Mouse (Mus musculus): ENCODE data around the gene Ppp1cc.

Ppp1cc gene

DNA sequence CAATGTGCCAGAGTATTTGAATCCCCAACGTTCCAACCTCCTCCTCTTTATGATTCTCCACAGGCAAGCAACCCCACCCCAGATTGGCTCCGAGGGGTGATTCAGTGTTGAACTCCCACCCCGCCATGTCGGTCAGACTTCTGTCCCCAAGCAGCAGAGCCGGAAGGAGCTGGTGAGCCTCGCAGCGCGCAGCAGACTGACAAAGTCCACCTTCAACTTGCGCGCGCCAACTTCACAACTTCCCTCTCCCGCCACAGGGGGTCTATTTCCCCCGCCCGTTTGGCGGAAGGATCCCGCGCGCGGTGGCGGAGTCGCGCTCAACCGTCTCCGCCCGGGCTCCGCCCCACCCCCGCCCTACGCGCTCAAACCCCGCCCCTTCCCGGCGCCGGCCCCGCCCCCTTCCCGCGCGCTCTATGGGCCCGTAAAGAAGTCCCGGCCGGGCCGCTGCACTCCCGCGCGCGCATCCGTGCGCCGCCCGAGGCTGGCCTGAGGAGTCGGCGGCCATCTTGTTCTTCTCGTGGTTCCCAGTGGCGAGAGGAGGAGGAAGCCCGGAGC lies at the start of gene Ppp1cc:
Gene Ppp1cc (plus strand): TSS at position 452 of the 555 bp plus-strand sequence.
- DNase-seq (ENCODE audit: extremely low read depth, low read depth) = peak; percentile 83

DNA sequence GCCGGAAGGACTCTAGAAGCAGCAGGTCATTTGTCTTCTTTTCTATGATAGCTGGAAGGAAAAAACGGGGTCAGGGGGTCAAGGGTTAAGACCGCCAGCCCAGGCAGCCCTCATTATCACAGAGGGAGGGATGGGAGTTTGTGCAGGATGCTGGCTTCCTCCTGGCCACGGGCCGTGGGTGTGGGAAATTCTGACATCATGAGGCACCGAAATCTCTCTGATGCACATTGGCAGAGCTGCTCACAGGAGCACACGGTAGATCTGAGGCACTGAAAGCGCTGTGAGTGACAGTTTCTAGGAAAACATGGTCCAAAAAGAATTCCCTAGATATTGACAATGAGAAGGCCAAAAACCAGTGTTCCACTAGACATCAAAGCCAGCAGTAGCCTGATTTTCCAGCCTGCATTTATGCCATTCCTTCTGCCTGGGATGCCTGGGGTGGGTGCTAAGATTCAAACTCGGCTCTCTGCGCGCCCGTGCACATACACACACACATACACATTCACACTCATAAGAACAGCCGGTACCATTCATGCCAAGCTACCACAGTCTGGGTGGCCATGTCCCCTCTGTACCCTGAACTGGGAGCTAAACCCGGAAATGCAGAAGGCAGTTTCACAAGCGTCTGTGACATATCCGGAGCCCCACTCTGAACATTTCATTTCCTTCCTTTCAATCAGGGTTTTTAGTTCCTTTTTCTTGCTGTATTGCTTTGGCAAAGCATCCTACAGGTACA lies 48.6 kb upstream of the Ppp1cc start:
- DNase-seq (ENCODE audit: extremely low read depth, low read depth) = no peak

DNA sequence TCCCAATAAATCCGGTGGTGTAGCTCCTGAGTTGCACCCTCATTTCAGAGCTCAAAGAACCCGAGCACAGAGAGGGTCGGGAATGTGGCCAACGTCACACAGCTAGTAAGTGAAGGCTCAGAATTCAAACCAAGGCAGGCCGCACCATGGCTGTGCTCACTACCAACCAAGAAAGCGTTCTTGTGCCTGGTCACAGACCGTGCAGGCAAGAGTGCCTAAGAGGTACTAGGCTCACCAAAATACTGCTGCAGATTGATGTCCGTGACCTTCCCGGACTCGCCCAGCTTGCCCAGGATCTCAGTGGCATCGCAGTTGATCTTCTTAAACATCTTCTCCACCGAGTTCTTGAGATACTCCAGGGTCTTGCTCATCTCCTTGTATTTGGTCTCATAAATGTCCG lies 47.5 kb upstream of the Ppp1cc start:
- DNase-seq (ENCODE audit: extremely low read depth, low read depth) = no peak

DNA sequence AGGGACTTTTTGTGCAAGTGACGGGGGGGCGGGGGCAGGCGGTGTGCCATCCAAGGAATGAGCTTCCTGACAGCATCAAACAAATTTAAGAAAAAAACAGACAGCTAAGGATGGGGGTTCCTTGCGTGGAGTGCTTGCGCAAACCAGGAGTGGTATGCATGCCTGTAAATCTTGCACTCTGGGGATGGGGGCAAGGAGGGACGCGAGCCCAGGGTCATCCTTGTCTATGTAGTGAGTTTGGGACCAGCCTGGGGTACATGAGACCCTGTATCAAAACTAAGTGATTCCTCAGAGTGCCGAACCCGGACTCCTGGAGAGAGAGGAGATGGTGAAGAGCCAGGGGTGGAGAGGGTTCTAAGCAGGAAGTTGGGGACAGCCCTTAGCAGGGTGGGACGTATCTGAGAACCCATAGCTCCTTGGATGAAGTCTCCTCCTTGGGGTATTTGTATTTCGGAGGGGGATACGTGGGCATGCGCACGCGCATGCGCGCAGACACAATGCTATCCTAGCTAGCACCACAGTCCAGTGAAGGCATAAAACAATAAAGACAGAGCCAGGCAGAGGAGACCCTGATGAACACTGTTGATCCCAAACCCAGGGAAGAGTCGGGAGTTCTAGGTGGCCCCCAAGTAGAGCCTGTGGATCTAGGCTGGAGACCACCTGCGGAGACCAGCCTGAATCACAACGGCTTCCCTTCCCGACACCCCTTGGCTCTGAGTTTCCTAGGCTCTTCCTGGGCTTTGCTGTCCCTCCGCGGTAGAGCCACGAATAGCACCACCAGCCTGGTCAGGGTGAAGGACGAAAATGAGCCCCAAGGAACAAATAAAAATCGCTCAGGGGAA lies 46.8 kb upstream of the Ppp1cc start:
- no peak for DNase-seq (ENCODE audit: extremely low read depth, low read depth)

DNA sequence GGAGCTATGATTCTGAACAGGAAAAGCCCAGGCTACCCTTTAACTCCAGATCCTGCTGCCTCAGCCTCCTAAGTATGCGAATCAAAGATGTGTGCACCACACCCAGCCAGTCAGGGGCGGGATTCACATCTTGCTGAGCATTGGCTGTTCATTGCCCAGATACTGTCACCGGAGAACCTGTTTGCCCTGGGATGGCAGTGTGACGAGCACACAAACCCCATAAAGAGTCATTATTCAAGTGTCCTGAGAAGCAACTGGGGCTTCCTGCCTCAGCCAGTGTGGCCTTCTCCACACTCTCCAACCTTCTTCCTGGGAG lies 46.2 kb upstream of the Ppp1cc start:
- DNase-seq (ENCODE audit: extremely low read depth, low read depth) = no peak

DNA sequence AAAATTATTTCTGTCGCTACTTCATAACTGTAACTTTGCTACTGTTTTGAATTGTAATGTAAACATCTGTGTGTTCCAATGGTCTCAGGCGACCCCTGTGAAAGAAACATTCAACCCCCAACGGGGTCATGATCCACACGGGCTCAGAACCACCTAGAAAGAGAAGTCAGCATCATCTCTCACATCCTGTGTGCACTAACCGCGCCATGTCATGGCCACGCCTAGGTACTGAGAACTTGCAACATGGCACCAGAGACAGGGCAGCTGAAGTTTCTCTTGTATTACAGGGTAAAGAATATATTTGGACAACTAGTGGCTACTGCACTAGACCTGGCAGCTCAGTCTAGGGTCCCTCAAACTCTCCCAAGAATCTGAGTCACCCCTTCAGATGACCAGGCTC lies 44.6 kb upstream of the Ppp1cc start:
- DNase-seq (ENCODE audit: extremely low read depth, low read depth) = no peak

DNA sequence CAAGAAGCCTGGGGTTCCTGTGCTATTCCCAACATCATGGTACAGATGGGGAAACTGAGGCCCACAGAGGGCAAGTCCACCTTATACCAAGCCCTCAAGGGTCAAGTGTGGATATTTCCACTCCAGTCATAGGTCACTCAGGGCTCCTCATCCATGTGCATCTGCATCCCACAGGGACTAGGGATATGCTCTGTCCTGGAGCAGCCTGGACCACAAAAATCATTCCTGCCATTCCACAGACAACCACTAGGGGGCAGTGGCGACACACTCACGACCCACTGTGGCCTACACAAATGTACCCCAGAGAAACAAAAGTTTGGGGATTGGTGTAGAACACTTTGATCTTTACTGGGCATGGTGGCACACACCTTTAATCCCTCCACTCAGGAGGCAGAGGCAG lies 43.9 kb upstream of the Ppp1cc start:
- no peak for DNase-seq (ENCODE audit: extremely low read depth, low read depth)

DNA sequence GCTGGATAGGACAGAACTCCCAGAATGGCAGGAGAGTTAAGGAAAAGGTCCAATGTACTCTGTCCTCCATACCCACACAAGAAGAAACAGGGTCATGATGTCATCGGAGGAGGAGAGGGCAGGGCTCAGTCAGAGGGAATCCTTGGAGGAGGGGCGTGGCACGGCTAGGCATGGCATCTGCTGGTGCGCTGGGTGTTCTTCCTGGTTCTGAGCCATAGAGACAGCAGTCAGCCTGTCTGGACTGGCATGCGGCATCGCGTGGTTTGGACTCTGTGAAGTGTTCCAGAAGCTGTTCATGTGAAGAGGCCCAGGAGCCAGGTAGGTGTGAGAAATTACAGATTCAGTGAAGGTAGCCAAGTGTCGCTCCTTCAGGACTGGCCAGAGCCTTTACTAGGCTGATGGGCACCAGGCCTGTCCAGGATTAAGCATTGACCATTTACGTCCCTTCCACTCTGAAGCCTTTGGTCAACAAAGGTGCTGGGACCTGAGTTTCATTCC lies 42.8 kb upstream of the Ppp1cc start:
- no peak for DNase-seq (ENCODE audit: extremely low read depth, low read depth)

DNA sequence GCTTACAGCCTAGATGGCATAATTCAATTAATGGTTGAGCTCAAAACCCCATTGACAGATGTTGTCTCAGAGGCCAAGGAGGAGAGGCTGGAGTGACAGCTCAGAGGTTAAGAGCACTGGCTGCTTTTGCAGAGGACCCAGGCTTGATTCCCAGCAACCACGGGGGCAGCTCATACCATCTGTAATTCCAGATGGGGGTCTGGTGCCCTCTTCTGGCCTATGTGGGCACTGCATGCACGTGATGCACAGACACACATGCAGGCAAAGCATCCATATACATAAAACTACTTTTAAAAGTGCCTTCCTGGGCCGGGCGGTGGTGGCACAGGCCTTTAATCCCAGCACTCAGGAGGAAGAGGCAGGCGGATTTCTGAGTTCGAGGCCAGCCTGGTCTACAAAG lies 41.8 kb upstream of the Ppp1cc start:
- no peak for DNase-seq (ENCODE audit: extremely low read depth, low read depth)

DNA sequence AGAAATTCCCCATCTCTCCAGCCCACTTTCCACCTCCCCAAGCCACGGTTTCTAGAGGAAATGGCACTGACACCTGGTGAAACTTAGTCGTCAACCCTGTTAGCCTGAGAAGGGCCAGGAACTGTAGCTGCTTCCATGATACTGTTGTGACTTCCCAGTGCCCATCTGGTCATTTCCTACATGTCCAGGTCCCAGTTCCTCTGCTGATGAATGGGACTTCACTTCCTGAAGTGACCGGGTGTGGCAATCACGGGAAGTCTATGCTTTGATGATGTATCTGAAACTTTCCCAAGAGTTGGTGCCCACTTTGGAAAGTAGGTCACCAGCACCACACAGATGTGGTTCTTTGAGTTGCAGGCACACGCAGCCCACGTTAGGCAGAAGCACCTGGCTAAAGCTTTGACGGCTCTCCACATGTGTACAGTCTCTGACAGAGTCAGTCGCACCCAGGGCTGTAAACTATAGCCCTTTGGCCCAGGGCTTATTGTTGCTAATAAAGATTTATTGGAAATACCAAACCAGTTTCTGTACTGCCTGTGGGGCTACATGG lies 32.8 kb upstream of the Ppp1cc start:
- DNase-seq (ENCODE audit: extremely low read depth, low read depth) = no peak

DNA sequence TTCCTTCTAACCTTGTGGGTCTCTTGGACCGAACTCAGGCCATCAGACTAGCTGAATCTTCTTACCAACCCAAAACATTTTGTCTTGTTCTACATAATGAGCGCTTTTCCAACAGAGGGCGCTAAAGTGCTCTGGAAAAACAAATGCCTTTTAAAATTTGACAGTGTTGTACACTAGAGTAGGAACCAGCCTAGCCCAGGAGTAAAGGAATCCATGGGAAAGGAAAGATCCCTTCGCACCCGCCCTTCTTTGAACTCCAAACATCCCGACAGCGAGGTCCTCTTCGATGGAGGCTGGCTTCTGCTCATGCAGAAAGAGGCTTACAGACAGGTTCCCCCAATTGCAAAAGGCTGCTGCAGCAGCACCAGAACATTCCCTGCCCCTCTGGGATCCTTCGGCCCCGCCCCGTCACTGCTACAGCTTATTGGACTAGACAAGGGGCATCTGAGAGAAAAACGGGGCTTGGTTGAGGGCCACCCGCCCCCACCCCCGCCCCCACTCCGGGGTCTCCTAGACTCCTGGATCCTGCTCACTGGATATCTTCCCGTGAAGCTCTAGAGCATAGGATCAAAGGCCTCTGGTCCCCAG lies 28.9 kb upstream of the Ppp1cc start:
- peak; percentile 76 for DNase-seq (ENCODE audit: extremely low read depth, low read depth)

DNA sequence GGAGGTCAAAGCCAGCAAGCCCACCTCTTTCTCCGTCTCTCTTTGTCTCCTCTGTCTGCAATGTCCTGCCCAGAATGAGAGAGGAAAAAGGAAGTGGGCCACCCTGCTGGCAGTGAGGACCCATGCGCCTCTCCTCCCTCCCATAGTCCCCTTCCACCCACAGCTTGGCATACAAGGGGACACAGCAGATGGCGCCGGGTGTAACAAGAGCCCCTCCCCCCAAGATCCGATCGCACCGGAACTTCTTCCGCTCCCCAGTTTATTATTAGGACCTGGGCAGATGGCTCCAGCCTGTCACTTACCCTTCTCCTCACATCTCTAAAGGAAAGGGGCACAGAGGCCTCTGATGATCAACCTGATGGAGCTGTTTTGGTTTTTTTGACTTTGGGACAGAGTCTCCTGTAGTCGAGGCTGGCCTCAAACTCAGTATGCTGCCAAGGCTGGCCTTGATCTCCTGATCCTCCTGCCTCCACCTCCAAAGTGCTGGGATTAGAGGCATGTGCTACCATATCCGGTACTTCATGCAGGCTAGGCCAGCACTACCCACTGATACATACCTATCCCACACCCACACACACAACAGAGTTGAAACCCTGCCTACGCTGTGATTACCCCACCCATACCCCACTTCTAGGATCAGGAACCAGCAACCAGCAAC lies 27.6 kb upstream of the Ppp1cc start:
- no peak for DNase-seq (ENCODE audit: extremely low read depth, low read depth)

DNA sequence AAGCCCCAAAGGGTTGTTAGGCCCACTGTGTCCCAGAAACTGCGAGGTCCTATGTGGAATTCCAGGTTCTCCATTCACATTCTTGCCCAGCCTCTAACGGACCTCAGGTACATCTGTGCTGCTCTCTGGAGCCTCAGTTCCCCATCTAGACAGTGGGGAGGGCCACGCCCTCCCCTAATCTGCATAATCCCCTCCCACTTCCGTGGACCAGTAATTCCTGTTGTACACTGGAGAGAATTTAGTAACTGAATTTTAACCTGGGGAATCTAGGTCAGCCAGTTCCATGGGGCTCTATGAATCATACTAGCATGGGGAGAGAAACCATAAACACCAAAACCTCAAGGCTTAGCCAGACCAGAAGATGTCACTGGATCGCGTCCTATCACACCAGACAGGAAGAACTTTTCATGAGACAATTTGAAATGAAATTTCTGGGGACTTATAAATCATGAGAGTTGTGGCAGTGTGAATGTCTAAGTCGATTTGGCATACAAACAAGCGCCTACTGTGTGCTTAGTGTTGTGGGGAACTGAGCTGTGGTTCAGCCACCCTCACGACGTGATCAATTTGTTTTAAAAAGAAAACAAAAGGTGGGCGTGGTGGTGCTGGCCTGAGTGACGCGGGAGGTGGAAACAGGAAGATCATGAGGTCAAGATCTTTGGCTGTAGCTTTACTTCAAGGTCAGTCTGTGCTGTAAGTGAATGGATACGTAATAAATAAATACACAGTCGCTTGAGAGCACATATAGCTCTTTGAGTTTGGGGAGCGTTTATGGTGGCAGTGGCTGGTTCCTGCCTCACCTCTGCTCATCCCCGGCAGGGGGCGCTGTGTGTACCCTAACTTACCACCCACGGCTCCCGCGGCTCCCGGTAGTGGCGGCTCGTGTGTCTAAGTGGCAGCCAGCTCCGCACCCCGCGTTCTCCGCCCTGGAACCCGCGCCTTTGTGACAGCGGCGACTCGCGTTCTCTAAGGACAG lies 26.7 kb upstream of the Ppp1cc start:
- DNase-seq (ENCODE audit: extremely low read depth, low read depth) = peak; percentile 85

DNA sequence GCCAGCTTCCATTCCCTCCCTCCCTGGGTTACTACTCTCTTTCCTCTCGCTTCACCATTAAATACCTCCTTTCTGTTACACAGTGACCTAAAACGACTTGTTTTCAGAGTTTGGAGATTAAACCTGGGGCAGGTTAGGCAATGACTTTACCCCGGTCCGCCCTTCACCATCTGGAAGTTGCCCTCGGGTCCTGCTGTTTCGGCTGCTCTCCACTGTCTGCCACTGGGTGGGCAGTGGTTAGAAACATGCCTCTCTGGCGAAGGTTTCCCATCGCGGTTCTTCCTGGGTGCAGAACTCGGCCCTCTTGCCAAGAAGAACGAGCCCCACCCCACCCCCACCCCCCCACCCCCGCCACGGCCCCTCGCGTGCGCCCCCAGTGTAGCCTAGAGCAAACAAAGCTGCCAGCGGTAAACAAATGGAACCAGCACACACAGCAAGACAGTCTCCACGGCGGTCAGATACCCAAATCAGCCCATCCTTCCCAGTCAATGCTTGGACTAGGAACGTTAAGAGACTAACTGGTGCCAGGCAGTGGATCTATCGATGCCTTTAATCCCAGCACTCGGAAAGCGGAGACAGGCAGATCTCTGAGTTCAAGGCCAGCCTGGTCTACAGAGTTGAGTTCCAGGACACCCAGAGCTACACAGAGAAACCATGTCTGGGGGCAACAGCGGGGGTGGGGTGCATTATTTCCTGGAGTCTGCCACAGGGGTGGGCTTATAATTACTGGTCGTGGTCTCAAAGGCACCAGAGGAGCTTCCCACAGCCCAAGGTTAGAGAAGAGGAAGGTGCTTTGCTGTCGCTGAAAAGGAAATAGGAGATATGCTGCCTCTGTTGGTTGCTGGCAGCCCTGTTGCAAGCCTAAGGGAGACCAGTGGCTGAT lies 25.7 kb upstream of the Ppp1cc start:
- peak; percentile 50 for DNase-seq (ENCODE audit: extremely low read depth, low read depth)

DNA sequence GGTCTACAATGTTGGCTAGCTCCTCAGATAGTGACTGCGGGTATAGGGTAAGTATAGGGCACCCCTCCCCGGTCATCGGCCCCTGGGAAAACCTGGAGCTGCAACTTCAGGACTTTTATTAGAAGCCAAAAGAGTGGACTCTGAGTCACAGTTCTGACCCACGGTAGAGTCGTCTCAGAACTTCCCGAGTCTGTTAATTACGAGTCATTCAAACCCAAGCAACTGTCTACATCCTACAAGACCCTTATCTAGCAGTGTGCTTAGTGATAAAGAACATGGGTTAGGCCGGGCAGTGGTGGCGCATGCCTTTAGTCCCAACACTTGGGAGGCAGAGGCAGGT lies 25.1 kb upstream of the Ppp1cc start:
- DNase-seq (ENCODE audit: extremely low read depth, low read depth) = no peak

DNA sequence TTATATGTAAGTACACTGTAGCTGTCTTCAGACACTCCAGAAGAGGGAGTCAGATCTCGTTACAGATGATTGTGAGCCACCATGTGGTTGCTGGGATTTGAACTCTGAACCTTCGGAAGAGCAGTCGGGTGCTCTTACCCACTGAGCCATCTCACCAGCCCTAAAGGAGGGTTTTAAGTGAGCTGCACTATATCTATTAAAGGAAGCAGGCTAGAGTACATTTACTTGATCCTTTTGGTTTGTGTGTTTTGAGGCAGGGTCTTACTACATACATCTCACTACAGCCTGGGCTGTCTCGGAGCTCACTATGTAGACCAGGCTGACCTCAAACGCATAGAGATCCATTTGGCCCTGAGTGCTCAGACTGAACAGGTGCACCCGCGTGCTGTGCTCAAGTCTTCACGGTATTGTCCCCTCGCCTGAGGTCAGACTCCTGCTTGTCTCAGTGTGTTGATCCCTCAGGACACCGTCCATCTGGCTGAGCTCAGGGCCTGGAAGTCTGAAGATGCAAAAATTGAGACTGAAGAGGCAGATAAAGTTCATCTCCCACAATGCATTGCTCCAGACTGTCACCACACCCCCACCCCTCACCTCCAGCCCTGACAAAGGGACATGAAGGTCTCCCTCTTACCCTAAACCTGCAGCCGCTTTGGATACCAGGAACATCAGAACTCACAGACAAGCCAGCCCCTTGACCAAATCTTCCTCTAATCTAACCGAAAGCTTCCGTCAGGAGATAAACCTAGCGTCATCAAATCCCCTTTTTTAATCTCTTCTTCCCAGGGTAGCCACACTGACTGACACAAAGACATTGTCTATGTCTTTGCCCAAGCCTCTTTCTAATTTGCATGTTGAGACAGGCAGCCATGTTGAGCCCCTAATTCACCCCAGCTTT lies 23.4 kb upstream of the Ppp1cc start:
- no peak for DNase-seq (ENCODE audit: extremely low read depth, low read depth)

DNA sequence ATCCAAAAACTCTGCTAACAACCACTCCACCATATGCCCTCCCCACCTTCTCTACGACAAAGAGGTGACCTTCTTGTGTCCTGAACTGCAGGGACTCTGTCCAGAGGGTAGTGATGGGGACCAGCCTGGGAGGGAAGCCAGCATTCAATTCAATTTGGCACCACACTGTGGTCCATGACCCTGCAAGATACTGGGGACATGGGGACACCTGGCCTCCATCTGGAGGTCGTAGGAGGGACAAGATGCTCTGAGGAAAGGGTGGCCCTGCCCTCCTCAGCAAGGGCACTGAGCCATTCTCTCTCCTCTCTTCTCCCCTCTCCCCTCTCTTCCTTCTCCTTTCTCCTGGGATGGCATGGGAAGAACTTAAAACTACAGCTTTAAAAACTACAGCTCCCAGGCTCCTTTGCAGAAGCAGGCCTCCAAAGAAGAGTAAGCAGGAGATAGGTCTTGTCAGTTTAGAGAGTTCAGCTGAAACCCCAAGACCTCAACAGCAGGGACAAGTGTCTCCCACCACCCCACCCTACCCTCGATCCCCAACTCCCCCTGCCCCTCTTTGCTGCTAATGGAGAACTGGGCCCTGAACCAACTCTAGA lies 22.7 kb upstream of the Ppp1cc start:
- DNase-seq (ENCODE audit: extremely low read depth, low read depth) = no peak

Data from MEL-GATA-1-ER (cell line).